Mouse (Mus musculus): ENCODE measurements around the gene 0610010F05Rik. TPM values are rescaled to one million over a fixed set of nuclear protein-coding genes. Genes with fewer than 3 reads are reported as not detected.

Gene 0610010F05Rik
- 1 to 10 TPM; 7.8 to 9.2 TPM for total RNA-seq (2021)
- long read RNA-seq, experiment 1, full-length matches to known transcripts = 7 of 10 reads
- long read RNA-seq, experiment 1, partial matches to known transcripts = 1 of 10 reads
- long read RNA-seq, experiment 1, other reads (novel, unspliced or antisense) = 2 of 10 reads
- long read RNA-seq, experiment 2, full-length matches to known transcripts = 21 of 33 reads
- long read RNA-seq, experiment 2, partial matches to known transcripts = 2 of 33 reads
- long read RNA-seq, experiment 2, other reads (novel, unspliced or antisense) = 10 of 33 reads

- DNase-seq = peak; percentile 89
- intact Hi-C loops (cut with DNase I; ENCODE audit: low total_unique reads) = no loop called here
These were observed at the start of gene 0610010F05Rik for GRCm38 (mm10) chr11:23632945-23633878. 0610010F05Rik (minus strand) TSS chr11:23633639.

GRCm38 (mm10) chr11:23682561-23682960 is 49.1 kb upstream of the 0610010F05Rik start:
- DNase-seq = no peak
- intact Hi-C loops (cut with DNase I; ENCODE audit: low total_unique reads) = no loop called here

GRCm38 (mm10) chr11:23680435-23680950 is 47.1 kb upstream of the 0610010F05Rik start:
- intact Hi-C loops (cut with DNase I; ENCODE audit: low total_unique reads) = no loop called here
- DNase-seq = no peak

- intact Hi-C loops (cut with DNase I; ENCODE audit: low total_unique reads) = loop anchor here (5.0 to 10.0 kb wide), 2 partner anchors 176 to 278 kb away; no protein-coding TSS in a partner anchor
- DNase-seq = peak; percentile 25
These were observed 45.7 kb upstream of the 0610010F05Rik start for GRCm38 (mm10) chr11:23679044-23679642.

- intact Hi-C loops (cut with DNase I; ENCODE audit: low total_unique reads) = loop anchor here (5.0 to 10.0 kb wide), 2 partner anchors 179 to 281 kb away; no protein-coding TSS in a partner anchor
- no peak for DNase-seq
These were observed 42.7 kb upstream of the 0610010F05Rik start for GRCm38 (mm10) chr11:23676100-23676499.

GRCm38 (mm10) chr11:23672256-23672749 is 38.9 kb upstream of the 0610010F05Rik start:
- intact Hi-C loops (cut with DNase I; ENCODE audit: low total_unique reads) = loop anchor here (10.0 kb wide), 1 partner anchor 182 kb away; no protein-coding TSS in a partner anchor
- DNase-seq = no peak

- no peak for DNase-seq
- intact Hi-C loops (cut with DNase I; ENCODE audit: low total_unique reads) = no loop called here
These were observed 33.7 kb upstream of the 0610010F05Rik start for GRCm38 (mm10) chr11:23667128-23667527.

GRCm38 (mm10) chr11:23666526-23666925 is 33.1 kb upstream of the 0610010F05Rik start:
- no peak for DNase-seq

GRCm38 (mm10) chr11:23665798-23666501 is 32.5 kb upstream of the 0610010F05Rik start, which contains the start of gene Pex13:
Pex13 (minus strand) TSS chr11:23665959.
- intact Hi-C loops (cut with DNase I; ENCODE audit: low total_unique reads) = no loop called here
- peak; percentile 92 for DNase-seq

More at GRCm38 (mm10) chr11:23666526-23666925, 33.1 kb upstream of the 0610010F05Rik start:
- intact Hi-C loops (cut with DNase I; ENCODE audit: low total_unique reads) = no loop called here

GRCm38 (mm10) chr11:23665311-23665786 is 31.9 kb upstream of the 0610010F05Rik start, which contains the start of gene Pus10:
Pus10 (plus strand) TSS chr11:23665674.
- intact Hi-C loops (cut with DNase I; ENCODE audit: low total_unique reads) = no loop called here

GRCm38 (mm10) chr11:23664232-23664631 is 30.8 kb upstream of the 0610010F05Rik start:
- no peak for DNase-seq
- intact Hi-C loops (cut with DNase I; ENCODE audit: low total_unique reads) = no loop called here

More at GRCm38 (mm10) chr11:23665311-23665786, 31.9 kb upstream of the 0610010F05Rik start, which contains the start of gene Pus10:
- peak; percentile 56 for DNase-seq

- no peak for DNase-seq
- intact Hi-C loops (cut with DNase I; ENCODE audit: low total_unique reads) = no loop called here
These were observed 24.4 kb upstream of the 0610010F05Rik start for GRCm38 (mm10) chr11:23657791-23658190.

- no peak for DNase-seq
- intact Hi-C loops (cut with DNase I; ENCODE audit: low total_unique reads) = no loop called here
These were observed 20.2 kb upstream of the 0610010F05Rik start for GRCm38 (mm10) chr11:23653666-23654065.

GRCm38 (mm10) chr11:23647835-23648234 is 14.4 kb upstream of the 0610010F05Rik start:
- intact Hi-C loops (cut with DNase I; ENCODE audit: low total_unique reads) = no loop called here
- no peak for DNase-seq

GRCm38 (mm10) chr11:23647431-23647830 is 14.0 kb upstream of the 0610010F05Rik start:
- intact Hi-C loops (cut with DNase I; ENCODE audit: low total_unique reads) = no loop called here
- no peak for DNase-seq

GRCm38 (mm10) chr11:23634573-23634972 is 1.1 kb upstream of the 0610010F05Rik start:
- intact Hi-C loops (cut with DNase I; ENCODE audit: low total_unique reads) = no loop called here
- DNase-seq = no peak

GRCm38 (mm10) chr11:23633879-23634215 is 408 bp upstream of the 0610010F05Rik start:
- intact Hi-C loops (cut with DNase I; ENCODE audit: low total_unique reads) = no loop called here
- DNase-seq = no peak

GRCm38 (mm10) chr11:23630664-23631063 is 2.8 kb downstream of the 0610010F05Rik start:
- DNase-seq = no peak
- intact Hi-C loops (cut with DNase I; ENCODE audit: low total_unique reads) = no loop called here
